Mouse (Mus musculus): ENCODE results near the gene Ccdc51.

DNA sequence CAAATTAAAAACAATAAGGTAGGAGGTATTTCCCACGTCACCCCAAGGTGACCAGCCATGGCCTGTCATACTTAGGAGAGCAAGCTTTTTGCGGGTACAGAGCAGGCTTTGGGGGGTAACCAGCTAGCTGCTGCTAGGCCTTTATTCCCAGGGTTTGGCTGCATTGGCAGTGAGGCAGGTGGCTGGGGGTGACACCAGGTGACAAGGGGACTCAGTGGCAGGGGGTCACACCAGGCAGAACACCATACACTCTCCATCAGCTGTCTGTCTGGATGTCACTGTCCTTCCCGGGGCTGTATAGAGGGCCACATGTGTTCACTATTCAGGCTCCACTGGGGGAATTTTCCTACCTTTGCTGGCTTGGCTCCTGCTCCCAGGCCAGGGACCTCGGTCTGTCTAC is 25.4 kb upstream of the Ccdc51 start:
- no peak for TF ChIP-seq CTCF (IDR thresholded peaks at IDR 0.05; ENCODE audit: borderline replicate concordance, extremely low read depth, insufficient read depth, insufficient read length)
- no peak for TF ChIP-seq POLR2A (IDR thresholded peaks at IDR 0.05; ENCODE audit: borderline replicate concordance, extremely low read depth, insufficient read depth, insufficient read length, poor library complexity, severe bottlenecking)

All from brain, embryonic 14.5 days (tissue).